Mouse (Mus musculus) kidney, embryonic 15.5 days (tissue): ENCODE results near the gene C9. TPM values are rescaled to one million over a fixed set of nuclear protein-coding genes. Genes with fewer than 3 reads are reported as not detected.
A peak's percentile ranks its signal among the peaks of the same experiment; 100 is the strongest.

Source experiments
- ATAC-seq: fragments of 200-750 bp; cut with Nextera tagmentation; replicated peaks from 2 replicates; pipeline ENCODE4 v1.8.0; 2017; ENCODE audit warnings: moderate TSS enrichment; ENCODE audit not compliant: low FRiP score
- H3K27ac ChIP-seq: fragments of 300-500 bp; sonication (generic); 2 replicates; pipeline ENCODE4 v1.5.1; 2015; ENCODE audit warnings: mild to moderate bottlenecking, inconsistent platforms
- H3K27me3 ChIP-seq: fragments of 300-500 bp; sonication (generic); 2 replicates; pipeline ENCODE4 v1.6.1; 2015; ENCODE audit warnings: inconsistent platforms
- H3K36me3 ChIP-seq: fragments of 300-500 bp; sonication (generic); 2 replicates; pipeline ENCODE4 v1.6.1; 2015; ENCODE audit warnings: inconsistent platforms
- H3K4me1 ChIP-seq: fragments of 300-500 bp; sonication (generic); 2 replicates; pipeline ENCODE4 v1.6.1; 2015; ENCODE audit warnings: inconsistent platforms
- H3K4me2 ChIP-seq: fragments of 300-500 bp; sonication (generic); 2 replicates; pipeline ENCODE4 v1.6.1; 2015; ENCODE audit warnings: moderate library complexity, mild to moderate bottlenecking, inconsistent platforms
- H3K4me3 ChIP-seq: fragments of 300-500 bp; sonication (generic); replicated peaks from 2 replicates; pipeline ENCODE4 v1.5.1; 2015; ENCODE audit warnings: mild to moderate bottlenecking, inconsistent platforms
- H3K9ac ChIP-seq: fragments of 300-500 bp; sonication (generic); 2 replicates; pipeline ENCODE4 v1.6.1; 2015; ENCODE audit warnings: mild to moderate bottlenecking, inconsistent platforms
- H3K9me3 ChIP-seq: fragments of 300-500 bp; sonication (generic); replicated peaks from 2 replicates; pipeline ENCODE4 v1.6.1; 2016; ENCODE audit warnings: inconsistent platforms
- WGBS: fragments of 180-500 bp; shearing (Covaris S2); methylation state at CpG from one replicate; pipeline ENCODE4 v1.1.7; 2015; ENCODE audit warnings: mixed read lengths; 5-methylcytosine and 5-hydroxymethylcytosine counted together
- polyA plus RNA-seq: library from polyadenylated mRNA; unstranded; fragments of >200 nt; fragmentation: Nextera tagmentation; extraction: Ambion mirVana; gene quantifications from 2 replicates; pipeline ENCODE4 v1.2.1, GENCODE M21; 2015

C9 gene
- polyA plus RNA-seq, 1 experiment from 2014 or later = 0.08 TPM

DNA sequence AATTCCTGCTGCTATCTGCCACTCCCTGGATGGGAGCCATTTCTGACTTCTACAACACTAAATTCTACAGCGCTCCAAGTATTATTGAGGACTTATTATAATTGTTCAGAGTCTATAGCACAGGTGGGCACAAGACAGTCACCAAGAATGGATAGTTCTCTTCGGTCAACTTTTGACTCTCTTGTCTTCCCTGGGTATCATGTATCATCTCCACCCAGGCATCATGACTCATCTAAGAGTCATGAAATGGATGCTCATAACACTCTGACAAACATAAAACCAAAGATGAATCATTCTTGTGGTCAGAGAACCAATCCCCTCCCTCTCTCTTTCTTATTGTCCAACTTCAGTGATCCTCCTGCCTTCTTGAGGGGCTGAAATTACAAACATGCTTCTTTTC, 47.3 kb downstream of the C9 start:
- Histone ChIP-seq H3K36me3 (no peaks in the 10 kb centered on the region), H3K4me2 (no peak overlapping the region), H3K4me3 (no peak overlapping the region), H3K27me3 (no peaks in the 10 kb centered on the region), H3K9me3 (no peaks in the 10 kb centered on the region), H3K27ac (no peak overlapping the region), H3K9ac (no peak overlapping the region), H3K4me1 (no peaks in the 10 kb centered on the region)
- ATAC-seq = no peak
- WGBS = 94% methylated on average over 2 of the region's 2 CpGs

DNA sequence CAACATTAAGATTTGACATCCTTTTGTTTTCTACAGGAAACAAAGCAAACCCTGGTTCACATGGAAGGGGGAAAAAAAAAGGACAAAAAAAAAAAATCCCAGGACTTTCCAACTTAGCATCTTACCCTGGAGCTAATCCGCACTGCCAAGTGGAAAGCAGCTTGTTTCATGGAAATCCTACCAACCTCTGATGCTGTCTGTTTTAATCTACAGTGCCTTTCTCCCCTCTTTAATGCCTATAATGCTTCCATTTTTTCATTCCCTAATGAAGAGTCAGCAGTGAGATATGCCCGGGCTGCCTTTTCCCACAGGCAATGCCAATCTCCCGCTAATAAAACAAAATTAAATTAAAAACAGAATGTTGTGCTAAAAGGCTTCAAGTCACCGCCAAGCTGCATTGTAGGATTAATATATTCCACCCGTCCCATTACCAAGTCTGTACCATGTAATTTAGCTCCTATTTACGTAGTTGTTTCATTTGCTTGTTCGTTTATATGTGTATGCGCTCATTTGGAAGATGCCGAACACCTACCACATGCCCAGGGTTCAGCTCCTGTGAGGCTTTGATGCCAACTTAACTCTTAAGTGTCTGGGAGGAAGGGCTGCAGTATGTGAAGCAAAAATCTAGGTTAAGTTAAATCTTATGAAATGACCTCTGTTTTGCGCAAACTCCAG, 53.4 kb downstream of the C9 start:
- Histone ChIP-seq H3K27me3 (no peaks in the 10 kb centered on the region), H3K9me3 (no peaks in the 10 kb centered on the region), H3K9ac (no peak overlapping the region), H3K36me3 (no peaks in the 10 kb centered on the region), H3K27ac (no peak overlapping the region), H3K4me3 (no peak overlapping the region), H3K4me2 (no peak overlapping the region), H3K4me1 (no peaks in the 10 kb centered on the region)
- no peak for ATAC-seq
- 81% methylated on average over 10 of the region's 10 CpGs for WGBS

DNA sequence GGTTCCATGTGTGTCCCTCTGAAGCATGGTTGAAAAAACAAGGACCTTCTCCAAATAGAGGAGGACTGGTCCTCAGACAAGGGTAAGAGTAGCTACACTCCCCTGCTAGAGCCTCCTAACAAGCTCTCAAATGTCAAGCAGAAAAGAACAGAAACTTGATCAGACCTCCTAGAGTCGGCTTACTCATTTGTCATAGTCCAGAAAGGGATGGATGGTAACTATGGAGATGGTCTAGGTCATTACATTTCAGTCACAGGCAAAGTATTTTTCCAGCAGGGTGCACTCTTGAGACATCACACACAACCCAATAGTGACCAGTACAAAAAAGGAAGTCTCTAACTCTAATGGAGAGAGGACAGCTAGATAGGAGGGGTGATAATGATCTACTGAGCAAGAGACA, 55.7 kb downstream of the C9 start:
- H3K4me3 ChIP-seq = no peak overlapping the region
- H3K36me3 ChIP-seq = no peaks in the 10 kb centered on the region
- no peaks in the 10 kb centered on the region for H3K4me1 ChIP-seq
- no peak overlapping the region for H3K9ac ChIP-seq
- H3K4me2 ChIP-seq = no peak overlapping the region
- peak; percentile 81 for ATAC-seq
- H3K27ac ChIP-seq = no peak overlapping the region
- no peaks in the 10 kb centered on the region for H3K9me3 ChIP-seq
- WGBS = 10% methylated on average over 1 of the region's 1 CpGs
- H3K27me3 ChIP-seq = no peaks in the 10 kb centered on the region

- 96% methylated on average over 1 of the region's 1 CpGs for WGBS
- no peak for ATAC-seq
- Histone ChIP-seq H3K9me3 (no peaks in the 10 kb centered on the region), H3K9ac (no peak overlapping the region), H3K4me2 (no peak overlapping the region), H3K36me3 (no peaks in the 10 kb centered on the region), H3K4me3 (no peak overlapping the region), H3K27ac (no peak overlapping the region), H3K4me1 (no peaks in the 10 kb centered on the region), H3K27me3 (no peaks in the 10 kb centered on the region)
Measured at GRCm38 (mm10) chr15:6517525-6517924, 72.4 kb downstream of the C9 start.

GRCm38 (mm10) chr15:6519417-6520255, 74.5 kb downstream of the C9 start:
- no peak overlapping the region for H3K4me2 ChIP-seq
- H3K4me1 ChIP-seq = no peaks in the 10 kb centered on the region
- 83% methylated on average over 19 of the region's 19 CpGs for WGBS
- no peaks in the 10 kb centered on the region for H3K36me3 ChIP-seq
- H3K4me3 ChIP-seq = no peak overlapping the region
- no peak overlapping the region for H3K9ac ChIP-seq
- H3K27ac ChIP-seq = no peak overlapping the region
- ATAC-seq = no peak
- no peaks in the 10 kb centered on the region for H3K9me3 ChIP-seq
- H3K27me3 ChIP-seq = no peaks in the 10 kb centered on the region

DNA sequence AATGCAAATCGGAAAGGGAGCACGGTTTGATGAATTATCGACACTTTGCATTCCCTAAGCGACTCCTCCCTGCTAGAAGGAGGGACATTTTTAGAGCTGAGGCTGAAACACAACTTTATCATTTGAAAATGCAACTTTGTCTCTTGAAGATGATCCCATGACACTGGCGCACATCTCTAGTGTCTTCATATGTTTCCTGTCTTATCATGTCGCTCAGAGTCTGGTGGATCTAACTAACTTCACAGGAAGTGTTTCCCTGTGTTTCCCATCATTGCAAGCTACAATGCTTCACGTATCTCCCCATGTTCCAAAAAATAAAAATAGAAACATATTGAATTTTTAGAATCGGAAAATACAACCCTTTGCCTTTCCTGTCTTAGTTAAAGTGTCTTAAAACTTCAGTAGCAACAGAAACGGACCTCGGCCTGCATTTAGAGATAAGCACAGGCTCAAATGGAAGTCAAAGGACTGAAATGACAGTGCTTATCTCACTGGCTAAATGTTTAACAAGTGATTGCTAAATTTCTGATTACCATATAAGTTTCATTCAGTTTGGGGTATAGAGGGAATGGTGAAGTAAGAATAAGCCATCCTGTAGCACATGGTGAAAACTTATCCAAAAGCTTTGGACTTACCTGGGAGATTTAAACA, 75.5 kb downstream of the C9 start:
- Histone ChIP-seq H3K4me3 (no peak overlapping the region), H3K36me3 (no peaks in the 10 kb centered on the region), H3K27ac (no peak overlapping the region), H3K4me1 (no peaks in the 10 kb centered on the region), H3K27me3 (no peaks in the 10 kb centered on the region), H3K9ac (no peak overlapping the region), H3K4me2 (no peak overlapping the region), H3K9me3 (no peaks in the 10 kb centered on the region)
- WGBS = 80% methylated on average over 10 of the region's 10 CpGs
- ATAC-seq = no peak

GRCm38 (mm10) chr15:6522653-6523167, 77.6 kb downstream of the C9 start, which contains the start of gene Fyb:
Gene Fyb (plus strand): TSS chr15:6522853.
- WGBS = 79% methylated on average over 8 of the region's 8 CpGs
- no peak within 1 kb of the TSS for H3K4me2 ChIP-seq

DNA sequence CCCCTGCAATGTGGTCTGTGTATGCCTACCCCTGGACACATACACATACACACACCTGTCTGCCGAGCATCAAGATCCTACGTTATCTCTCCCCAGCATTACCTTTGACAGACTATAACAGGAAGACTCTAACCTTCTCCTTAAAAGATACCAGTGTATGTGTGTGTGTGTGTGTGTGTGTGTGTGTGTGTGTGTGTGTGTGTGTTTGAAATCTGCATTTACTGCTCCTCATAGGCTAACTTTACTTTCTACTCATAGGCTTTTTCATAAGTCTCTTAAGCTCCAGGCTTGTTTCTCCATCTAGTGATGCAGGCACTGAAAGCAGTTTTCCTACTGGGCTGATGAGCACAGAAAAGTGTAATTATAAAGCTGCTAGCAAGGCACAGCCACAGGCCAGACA, 79.7 kb downstream of the C9 start:
- 95% methylated on average over 2 of the region's 2 CpGs for WGBS
- ATAC-seq = no peak
- H3K9me3 ChIP-seq = no peaks in the 10 kb centered on the region

More at GRCm38 (mm10) chr15:6522653-6523167, 77.6 kb downstream of the C9 start, which contains the start of gene Fyb:
- Histone ChIP-seq H3K27ac (no peak within 1 kb of the TSS), H3K27me3 (no peaks in the 10 kb centered on the region), H3K36me3 (no peaks in the 10 kb centered on the region), H3K4me3 (no peak within 1 kb of the TSS), H3K9ac (no peak within 1 kb of the TSS), H3K9me3 (no peaks in the 10 kb centered on the region), H3K4me1 (no peaks in the 10 kb centered on the region)
- no peak for ATAC-seq

GRCm38 (mm10) chr15:6525386-6525785, 80.3 kb downstream of the C9 start:
- Histone ChIP-seq H3K9me3 (no peaks in the 10 kb centered on the region), H3K27ac (no peak overlapping the region), H3K4me2 (no peak overlapping the region), H3K4me1 (no peaks in the 10 kb centered on the region), H3K4me3 (no peak overlapping the region), H3K36me3 (no peaks in the 10 kb centered on the region), H3K9ac (no peak overlapping the region), H3K27me3 (no peaks in the 10 kb centered on the region)
- 83% methylated on average over 3 of the region's 3 CpGs for WGBS
- no peak for ATAC-seq

More for the DNA sequence above, 79.7 kb downstream of the C9 start:
- no peak overlapping the region for H3K4me2 ChIP-seq
- no peak overlapping the region for H3K27ac ChIP-seq
- no peak overlapping the region for H3K9ac ChIP-seq
- H3K36me3 ChIP-seq = no peaks in the 10 kb centered on the region
- H3K4me3 ChIP-seq = no peak overlapping the region
- no peaks in the 10 kb centered on the region for H3K27me3 ChIP-seq
- H3K4me1 ChIP-seq = no peaks in the 10 kb centered on the region

GRCm38 (mm10) chr15:6533858-6534343, 88.8 kb downstream of the C9 start:
- Histone ChIP-seq H3K4me3 (no peak overlapping the region), H3K4me1 (no peaks in the 10 kb centered on the region), H3K9me3 (no peaks in the 10 kb centered on the region), H3K27me3 (no peaks in the 10 kb centered on the region), H3K4me2 (no peak overlapping the region), H3K27ac (no peak overlapping the region), H3K36me3 (no peaks in the 10 kb centered on the region), H3K9ac (no peak overlapping the region)
- WGBS = 89% methylated on average over 3 of the region's 3 CpGs
- ATAC-seq = no peak

- 84% methylated on average over 8 of the region's 8 CpGs for WGBS
- H3K9me3 ChIP-seq = no peaks in the 10 kb centered on the region
- no peak for ATAC-seq
Measured at GRCm38 (mm10) chr15:6534592-6534991, 89.5 kb downstream of the C9 start.

More at GRCm38 (mm10) chr15:6534592-6534991, 89.5 kb downstream of the C9 start:
- no peaks in the 10 kb centered on the region for H3K36me3 ChIP-seq
- H3K4me1 ChIP-seq = no peaks in the 10 kb centered on the region
- no peak overlapping the region for H3K9ac ChIP-seq
- no peak overlapping the region for H3K4me2 ChIP-seq
- H3K4me3 ChIP-seq = no peak overlapping the region
- H3K27me3 ChIP-seq = no peaks in the 10 kb centered on the region
- no peak overlapping the region for H3K27ac ChIP-seq
